Mouse (Mus musculus) hindbrain, embryonic 13.5 days (tissue): ENCODE data around the gene Tbxas1. TPM values are rescaled to one million over a fixed set of nuclear protein-coding genes. Genes with fewer than 3 reads are reported as not detected.

Source experiments
- polyA plus RNA-seq: library from polyadenylated mRNA; unstranded; fragments of >200 nt; fragmentation: Nextera tagmentation; extraction: Ambion mirVana; gene quantifications from 2 replicates; pipeline ENCODE4 v1.2.1, GENCODE M21; 2015

Gene Tbxas1
- polyA plus RNA-seq, 1 experiment from 2014 or later = 2.7 TPM

Other genes starting within 250 kb of the Tbxas1 start
- gene Klrg2, start 238.2 kb upstream of the Tbxas1 start, polyA plus RNA-seq = 0.05 and 0.14 TPM in 2 replicates
- 8.9 and 11.2 TPM in 2 replicates for gene Clec2l, start 212.3 kb upstream of the Tbxas1 start, polyA plus RNA-seq
- 39.6 and 42.1 TPM in 2 replicates for gene Hipk2, start 761 bp downstream of the Tbxas1 start, polyA plus RNA-seq
- gene Parp12, start 242.9 kb downstream of the Tbxas1 start, polyA plus RNA-seq = 2.2 and 2.7 TPM in 2 replicates